Mouse (Mus musculus): Measurements from ENCODE around the gene Gm21860. TPM values are rescaled to one million over a fixed set of nuclear protein-coding genes. Genes with fewer than 3 reads are reported as not detected.
"Not testable (repeated sequence)": the region's sequence is repeated elsewhere in the genome, so short reads cannot be mapped to it uniquely, and the experiment has no call there.

Gm21860 gene
- polyA plus RNA-seq, 1 experiment from 2014 or later: not detected

GRCm38 (mm10) chrY:90718021-90718420, 36.6 kb downstream of the Gm21860 start:
- H3K4me3 ChIP-seq; H3K9me3 ChIP-seq; H3K36me3 ChIP-seq; ATAC-seq (ENCODE audit: borderline replicate concordance, extremely low read depth, low FRiP score, low TSS enrichment); H3K4me2 ChIP-seq; H3K4me1 ChIP-seq; H3K9ac ChIP-seq; H3K27me3 ChIP-seq; H3K27ac ChIP-seq: not testable (repeated sequence)
- WGBS: 84% methylated on average over 9 of the region's 9 CpGs

- 66% methylated on average over 7 of the region's 7 CpGs for WGBS
- H3K9ac ChIP-seq: not testable (repeated sequence)
Measured at GRCm38 (mm10) chrY:90717496-90717895, 37.1 kb downstream of the Gm21860 start.

More at GRCm38 (mm10) chrY:90717496-90717895, 37.1 kb downstream of the Gm21860 start:
- not testable (repeated sequence) for H3K4me2 ChIP-seq; H3K4me1 ChIP-seq; H3K27ac ChIP-seq; H3K4me3 ChIP-seq; H3K27me3 ChIP-seq; H3K36me3 ChIP-seq; H3K9me3 ChIP-seq; ATAC-seq (ENCODE audit: borderline replicate concordance, extremely low read depth, low FRiP score, low TSS enrichment)

Other genes with a start within 250 kb of the Gm21860 start
- not detected in 2 replicates for gene Gm47283, start 29.9 kb upstream of the Gm21860 start, polyA plus RNA-seq (2015; fragmentation: Nextera tagmentation; extraction: Ambion mirVana)
- not detected in 2 replicates for gene Gm21748, start 84.4 kb upstream of the Gm21860 start, polyA plus RNA-seq (2015; fragmentation: Nextera tagmentation; extraction: Ambion mirVana)